Mouse (Mus musculus) MEL (cell line): ENCODE results near the gene Doxl2. TPM values are rescaled to one million over a fixed set of nuclear protein-coding genes. Genes with fewer than 3 reads are reported as not detected.
"Not testable (repeated sequence)": the region's sequence is repeated elsewhere in the genome, so short reads cannot be mapped to it uniquely, and the experiment has no call there.

Experiments
- DNase-seq: peaks from one replicate; pipeline ENCODE4 v3.0.0; 2011; ENCODE audit warnings: low read depth, low spot score
- H3K27ac ChIP-seq: 2 replicates; pipeline ENCODE4 v1.5.1; 2012; ENCODE audit warnings: low read depth, mild to moderate bottlenecking, control low read depth, low read length, moderate library complexity; ENCODE audit not compliant: control insufficient read depth
- H3K27me3 ChIP-seq, 2 experiments: fragments of 150-350 bp in 1 of 2; sonication (generic) in 1 of 2; 2 replicates each; pipeline ENCODE4 v1.6.1; 2012; ENCODE audit warnings: low read length in 2 of 2, mild to moderate bottlenecking in 2 of 2, improper control_type of control experiment in 1 of 2, moderate library complexity in 1 of 2; ENCODE audit not compliant: insufficient read depth in 2 of 2, control insufficient read depth in 1 of 2
- H3K36me3 ChIP-seq, 2 experiments: 2 replicates each; pipeline ENCODE4 v1.6.1; 2012 to 2014; ENCODE audit warnings: low read length in 2 of 2, improper control_type of control experiment in 1 of 2, inconsistent platforms in 1 of 2, mild to moderate bottlenecking in 1 of 2; ENCODE audit not compliant: insufficient read depth in 2 of 2, control insufficient read depth in 1 of 2
- H3K4me1 ChIP-seq, 2 experiments: fragments of 150-350 bp in 1 of 2; sonication (generic) in 1 of 2; 2 replicates each; pipeline ENCODE4 v1.6.1; 2012; ENCODE audit warnings: low read length in 2 of 2, improper control_type of control experiment in 1 of 2, mild to moderate bottlenecking in 1 of 2; ENCODE audit not compliant: insufficient read depth in 2 of 2, control insufficient read depth in 1 of 2
- H3K4me3 ChIP-seq, 2 experiments: fragments of 150-350 bp in 1 of 2; sonication (generic) in 1 of 2; 2 replicates each; pipeline ENCODE4 v1.5.1; 2012; ENCODE audit warnings: low read depth in 2 of 2, low read length in 2 of 2, mild to moderate bottlenecking in 2 of 2, moderate library complexity in 2 of 2, control low read depth in 1 of 2, improper control_type of control experiment in 1 of 2; ENCODE audit not compliant: control insufficient read depth in 1 of 2, insufficient read depth in 1 of 2
- H3K79me2 ChIP-seq: 2 replicates; pipeline ENCODE4 v1.6.1; 2012; ENCODE audit warnings: mild to moderate bottlenecking, low read length, moderate library complexity; ENCODE audit not compliant: control insufficient read depth, poor library complexity, insufficient read depth
- H3K9ac ChIP-seq: 2 replicates; pipeline ENCODE4 v1.6.1; 2012; ENCODE audit warnings: low read depth, mild to moderate bottlenecking, control low read depth, low read length, moderate library complexity; ENCODE audit not compliant: control insufficient read depth, poor library complexity, severe bottlenecking
- H3K9me3 ChIP-seq: fragments of 150-350 bp; sonication (generic); replicated peaks from 2 replicates; pipeline ENCODE4 v1.6.1; 2012; ENCODE audit warnings: mild to moderate bottlenecking, low read length, improper control_type of control experiment, moderate library complexity; ENCODE audit not compliant: insufficient read depth
- BHLHE40 ChIP-seq: IDR thresholded peaks from 2 replicates; pipeline ENCODE4 v1.6.1; 2012; ENCODE audit warnings: low read depth, mild to moderate bottlenecking, inconsistent platforms, low read length, improper control_type of control experiment, borderline replicate concordance
- CHD1 ChIP-seq: IDR thresholded peaks from 2 replicates; pipeline ENCODE4 v1.6.1; 2012; ENCODE audit warnings: low read depth, mild to moderate bottlenecking, inconsistent platforms, low read length, improper control_type of control experiment
- CTCF ChIP-seq, 3 experiments: IDR thresholded peaks in 2 of 3; conservative IDR thresholded peaks in 1 of 3; 2 replicates each; pipeline ENCODE4 v1.5.1; 2011 to 2012; ENCODE audit warnings: low read length in 3 of 3, low read depth in 2 of 3, mild to moderate bottlenecking in 2 of 3, improper control_type of control experiment in 1 of 3, inconsistent platforms in 1 of 3, mixed read lengths in 1 of 3, moderate library complexity in 1 of 3; ENCODE audit not compliant: control insufficient read depth in 1 of 3, insufficient read depth in 1 of 3, poor library complexity in 1 of 3, severe bottlenecking in 1 of 3
- MEF2A ChIP-seq: IDR thresholded peaks from 2 replicates; pipeline ENCODE4 v1.6.1; 2014; ENCODE audit warnings: low read depth, mild to moderate bottlenecking, inconsistent platforms, low read length, improper control_type of control experiment; ENCODE audit not compliant: poor library complexity, insufficient replicate concordance, severe bottlenecking; ENCODE audit errors: extremely low read depth
- MYB ChIP-seq: IDR thresholded peaks from 2 replicates; pipeline ENCODE4 v1.6.1; 2011; ENCODE audit warnings: mild to moderate bottlenecking, low read depth, low read length, improper control_type of control experiment
- POLR2AphosphoS5 ChIP-seq: IDR thresholded peaks from 2 replicates; pipeline ENCODE4 v1.6.1; 2012; ENCODE audit warnings: low read depth, borderline replicate concordance, mild to moderate bottlenecking, inconsistent platforms, low read length, moderate library complexity, mixed read lengths
- RAD21 ChIP-seq: IDR thresholded peaks from 2 replicates; pipeline ENCODE4 v1.6.1; 2011; ENCODE audit warnings: mild to moderate bottlenecking, low read depth, low read length, improper control_type of control experiment
- SMC3 ChIP-seq: IDR thresholded peaks from 2 replicates; pipeline ENCODE4 v1.6.1; 2011; ENCODE audit warnings: low read depth, low read length, improper control_type of control experiment
- USF1 ChIP-seq: IDR thresholded peaks from 2 replicates; pipeline ENCODE4 v1.6.1; 2014; ENCODE audit warnings: low read depth, mild to moderate bottlenecking, inconsistent platforms, low read length, improper control_type of control experiment, moderate library complexity
- USF2 ChIP-seq, 2 experiments: IDR thresholded peaks; 2 replicates each; pipeline ENCODE4 v1.6.1; 2011 to 2012; ENCODE audit warnings: improper control_type of control experiment in 2 of 2, low read length in 2 of 2, borderline replicate concordance in 1 of 2, inconsistent platforms in 1 of 2, low read depth in 1 of 2, mild to moderate bottlenecking in 1 of 2; ENCODE audit not compliant: insufficient read depth in 1 of 2
- ZKSCAN1 ChIP-seq: IDR thresholded peaks from 2 replicates; pipeline ENCODE4 v1.6.1; 2012; ENCODE audit warnings: low read depth, mild to moderate bottlenecking, inconsistent platforms, low read length, improper control_type of control experiment, moderate library complexity
- polyA plus RNA-seq, 2 experiments: library from polyadenylated mRNA; stranded (reverse) in 1 of 2; unstranded in 1 of 2; fragments of >175 nt in 1 of 2; fragments of >200 nt in 1 of 2; gene quantifications; 2 replicates each; pipeline versions ENCODE4 v1.2.1 to v1.2.4; 2012; ENCODE audit warnings: low replicate concordance in 2 of 2, low read depth in 1 of 2; ENCODE audit not compliant: insufficient read length in 2 of 2, insufficient read depth in 1 of 2, missing spikeins in 1 of 2
- total RNA-seq: library from RNA; depleted of rRNA; stranded (reverse); fragments of 300-350 nt; gene quantifications from 2 replicates; pipeline ENCODE4 v1.2.3, GENCODE M21; 2012

Doxl2 gene
- total and polyA plus RNA-seq, 3 experiments: not detected

- no peak for DNase-seq
- Histone ChIP-seq H3K79me2 (no peaks in the 10 kb centered on the region), H3K4me3 (no peak overlapping the region), H3K36me3 (no peaks in the 10 kb centered on the region), H3K9me3 (no peaks in the 10 kb centered on the region), H3K9ac (no peak overlapping the region), H3K4me1 (no peaks in the 10 kb centered on the region), H3K27me3 (no peaks in the 10 kb centered on the region), H3K27ac (no peak overlapping the region)
- no peak for TF ChIP-seq BHLHE40
- no peak for TF ChIP-seq POLR2AphosphoS5
- TF ChIP-seq CHD1: no peak
- TF ChIP-seq CTCF (IDR thresholded peaks at IDR 0.05 in 2 of 3, conservative IDR thresholded peaks at IDR 0.05 in 1 of 3; ENCODE audit: control insufficient read depth in 1 of 3, insufficient read depth in 1 of 3, low read depth in 2 of 3, low read length in 3 of 3, poor library complexity in 1 of 3, severe bottlenecking in 1 of 3): no peak
- TF ChIP-seq MEF2A: no peak
- no peak for TF ChIP-seq USF1
- no peak for TF ChIP-seq RAD21
- no peak for TF ChIP-seq USF2 (IDR thresholded peaks at IDR 0.05; ENCODE audit: borderline replicate concordance in 1 of 2, insufficient read depth in 1 of 2, low read depth in 1 of 2, low read length in 2 of 2)
- no peak for TF ChIP-seq MYB
- TF ChIP-seq, all 39 proteins: peak for 0
These were observed 18.0 kb upstream of the Doxl2 start for GRCm38 (mm10) chr6:48956785-48957184.

- Histone ChIP-seq H3K27me3 (no peaks in the 10 kb centered on the region), H3K4me3 (no peak overlapping the region), H3K9me3 (no peaks in the 10 kb centered on the region), H3K4me1 (no peaks in the 10 kb centered on the region), H3K27ac (no peak overlapping the region), H3K36me3 (no peaks in the 10 kb centered on the region), H3K79me2 (no peaks in the 10 kb centered on the region), H3K9ac (no peak overlapping the region)
- TF ChIP-seq ZKSCAN1: no peak
- DNase-seq: no peak
These were observed 16.7 kb upstream of the Doxl2 start for GRCm38 (mm10) chr6:48958053-48958452.

GRCm38 (mm10) chr6:48959151-48959550, 15.6 kb upstream of the Doxl2 start:
- H3K9me3 ChIP-seq, H3K4me1 ChIP-seq, H3K4me3 ChIP-seq, H3K27me3 ChIP-seq, DNase-seq, H3K79me2 ChIP-seq, H3K36me3 ChIP-seq, H3K27ac ChIP-seq, H3K9ac ChIP-seq: not testable (repeated sequence)
- peak; percentile 8; the same call in 1 of the 2 replicates for TF ChIP-seq SMC3
- TF ChIP-seq CTCF (IDR thresholded peaks at IDR 0.05 in 2 of 3, conservative IDR thresholded peaks at IDR 0.05 in 1 of 3; ENCODE audit: control insufficient read depth in 1 of 3, insufficient read depth in 1 of 3, low read depth in 2 of 3, low read length in 3 of 3, poor library complexity in 1 of 3, severe bottlenecking in 1 of 3): peak in 1 of 3 experiments; percentile 9; a peak in 1 of 6 replicates

- not testable (repeated sequence) for H3K27ac ChIP-seq, H3K4me1 ChIP-seq, H3K9ac ChIP-seq, H3K9me3 ChIP-seq, DNase-seq, H3K4me3 ChIP-seq, H3K27me3 ChIP-seq, H3K36me3 ChIP-seq, H3K79me2 ChIP-seq
These were observed 8.1 kb upstream of the Doxl2 start for GRCm38 (mm10) chr6:48966696-48967095.
